Mouse (Mus musculus) adrenal gland, adult 18-20 months (tissue): ENCODE measurements around the gene Slc6a9. TPM values are rescaled to one million over a fixed set of nuclear protein-coding genes. Genes with fewer than 3 reads are reported as not detected.

Experiments
- DNase-seq, 2 experiments: peaks; one replicate each; pipeline ENCODE4 v3.0.0; 2021 to 2022; ENCODE audit warnings: low spot score in 2 of 2
- long read RNA-seq, 2 experiments: library from polyadenylated mRNA; stranded (forward); transcript quantifications; one replicate each; pipeline ENCODE4 v2.0.0; 2021
- total RNA-seq, 2 experiments: library from RNA; stranded (reverse); gene quantifications; 1 replicate in 1 of 2; 2 replicates in 1 of 2; pipeline ENCODE4 v1.2.3; 2021

Gene Slc6a9
- total RNA-seq = 10 to 100 TPM in 1 of 2 experiments, 1 to 10 TPM in 1; 6.5 to 11.8 TPM
- long read RNA-seq, experiment 1, transcript Slc6a9-201 (14 exons, 3,479 nt) = major isoform, 6 of 8 reads
- long read RNA-seq, experiment 1, partial matches to known transcripts = 2 of 8 reads
- long read RNA-seq, experiment 1, other reads (novel, unspliced or antisense) = 0 of 8 reads
- long read RNA-seq, experiment 2, transcript Slc6a9-201 (14 exons, 3,479 nt) = major isoform, 5 of 8 reads
- long read RNA-seq, experiment 2, partial matches to known transcripts = 2 of 8 reads
- long read RNA-seq, experiment 2, other reads (novel, unspliced or antisense) = 1 of 8 reads

DNA sequence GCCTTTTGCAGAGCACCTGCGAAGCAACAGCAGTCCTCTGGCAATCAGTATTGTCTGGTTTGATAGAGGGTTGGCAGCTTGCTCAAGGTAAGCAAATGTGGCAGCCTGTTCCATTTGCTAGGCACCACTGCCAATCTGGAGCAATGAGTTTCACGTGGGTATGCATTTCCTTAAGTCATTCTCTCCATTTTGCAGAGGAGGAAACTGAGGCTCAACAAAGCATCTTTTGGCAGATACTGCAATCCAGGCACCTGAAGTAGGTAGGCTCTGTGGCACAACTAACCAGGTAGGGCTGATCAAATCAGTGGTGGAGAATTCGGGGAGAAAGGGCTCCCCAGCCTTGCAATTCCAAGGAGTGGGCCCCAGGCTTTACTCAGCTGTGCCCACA, at the start of gene Slc6a9:
Gene Slc6a9 (plus strand): TSS at position 50 of the 388 bp plus-strand sequence.
- DNase-seq = no peak

DNA sequence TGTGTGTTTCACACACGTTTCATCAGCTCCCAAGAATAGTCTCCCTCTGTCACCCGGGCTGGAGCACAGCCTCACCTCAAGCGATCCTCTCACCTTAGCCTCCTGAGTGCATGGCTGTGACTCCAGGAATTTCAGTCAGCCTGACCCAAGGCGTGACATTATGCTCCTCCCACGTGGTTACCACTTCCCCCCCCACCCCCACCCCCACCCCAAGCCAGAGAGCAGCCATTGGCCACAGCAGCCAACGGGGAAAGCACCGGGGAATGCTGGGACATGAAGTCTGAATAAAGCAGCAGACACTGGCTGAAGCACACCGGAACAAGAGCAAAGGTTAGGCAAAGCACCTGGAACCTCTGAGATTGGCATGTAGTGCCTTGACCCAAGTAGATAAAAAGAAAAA, 47.3 kb upstream of the Slc6a9 start:
- DNase-seq = no peak

DNA sequence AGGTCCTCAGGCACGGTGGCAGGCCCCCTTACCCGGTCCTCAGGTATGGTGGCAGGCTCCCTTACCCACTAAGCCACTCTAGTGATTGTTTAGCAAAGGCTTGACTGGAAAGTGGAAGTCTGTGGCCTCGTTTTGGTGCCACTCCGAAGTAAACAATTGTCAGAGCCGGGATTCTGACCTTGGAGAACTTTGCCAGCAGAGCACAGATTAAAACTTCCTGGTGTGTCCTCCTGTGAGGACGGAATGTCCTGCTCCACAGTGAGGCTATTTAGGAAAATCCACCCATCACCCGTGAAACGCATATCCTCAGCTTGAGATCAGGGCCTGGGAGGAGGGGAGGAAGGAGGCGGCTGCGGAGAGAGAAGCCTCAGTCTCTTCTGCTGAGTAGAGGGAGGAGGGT, 46.0 kb upstream of the Slc6a9 start:
- DNase-seq = peak in 1 of 2 experiments; percentile 17

DNA sequence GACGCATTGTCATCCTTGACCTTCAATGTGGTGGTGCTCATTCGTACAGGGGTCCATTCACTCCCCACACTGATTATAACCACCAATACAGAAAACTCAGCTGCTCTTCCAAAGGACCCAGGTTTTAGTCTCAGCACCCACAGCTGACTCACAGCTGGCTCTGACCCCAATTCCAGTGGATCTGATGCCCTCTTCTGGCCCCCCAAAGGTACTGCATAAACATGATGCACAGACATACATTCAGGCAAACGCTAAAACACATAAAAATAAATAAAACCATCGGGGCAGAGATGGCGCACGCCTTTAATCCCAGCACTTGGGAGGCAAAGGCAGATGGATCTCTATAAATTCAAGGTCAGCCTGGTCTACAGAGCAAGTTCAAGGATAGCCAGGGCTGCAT, 34.4 kb upstream of the Slc6a9 start:
- DNase-seq = no peak

DNA sequence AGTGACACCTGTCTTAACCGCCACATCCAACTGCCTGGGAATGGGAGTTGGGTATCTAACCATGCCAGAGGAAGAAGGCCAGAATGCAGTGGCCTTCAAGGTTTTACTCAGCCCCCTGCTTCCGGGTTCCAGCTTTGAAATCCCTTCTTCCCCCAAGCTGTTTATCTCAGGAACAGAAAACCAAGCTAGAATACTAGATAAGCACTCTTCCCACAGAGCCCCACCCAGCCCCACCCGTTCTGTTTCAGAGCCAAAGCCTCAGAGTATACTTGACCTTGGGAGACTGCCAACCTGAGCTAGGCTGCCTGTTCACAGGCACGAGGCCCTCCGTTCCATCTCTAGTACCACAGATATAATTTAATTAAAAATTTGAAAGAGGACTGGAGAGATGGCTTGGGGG, 27.3 kb upstream of the Slc6a9 start:
- no peak for DNase-seq

DNA sequence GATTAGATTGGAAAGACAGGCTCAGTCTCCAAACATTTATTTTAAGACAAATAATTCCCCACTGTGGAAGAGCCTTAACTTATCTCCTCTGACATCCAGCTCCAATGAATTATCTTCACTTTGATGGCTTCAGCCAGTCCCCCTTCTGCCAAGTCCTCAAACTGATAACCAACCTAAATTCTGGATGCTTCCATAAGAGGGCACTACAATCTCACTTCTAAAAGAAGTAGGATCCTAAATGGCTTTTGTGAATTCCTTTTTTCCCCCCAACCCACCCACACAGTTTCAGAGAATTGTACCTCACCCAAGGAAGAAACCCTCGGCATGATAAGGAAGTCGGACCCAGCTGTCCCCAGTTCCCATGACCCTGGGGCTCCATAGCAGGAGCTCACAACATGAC, 23.4 kb upstream of the Slc6a9 start:
- DNase-seq = no peak

DNA sequence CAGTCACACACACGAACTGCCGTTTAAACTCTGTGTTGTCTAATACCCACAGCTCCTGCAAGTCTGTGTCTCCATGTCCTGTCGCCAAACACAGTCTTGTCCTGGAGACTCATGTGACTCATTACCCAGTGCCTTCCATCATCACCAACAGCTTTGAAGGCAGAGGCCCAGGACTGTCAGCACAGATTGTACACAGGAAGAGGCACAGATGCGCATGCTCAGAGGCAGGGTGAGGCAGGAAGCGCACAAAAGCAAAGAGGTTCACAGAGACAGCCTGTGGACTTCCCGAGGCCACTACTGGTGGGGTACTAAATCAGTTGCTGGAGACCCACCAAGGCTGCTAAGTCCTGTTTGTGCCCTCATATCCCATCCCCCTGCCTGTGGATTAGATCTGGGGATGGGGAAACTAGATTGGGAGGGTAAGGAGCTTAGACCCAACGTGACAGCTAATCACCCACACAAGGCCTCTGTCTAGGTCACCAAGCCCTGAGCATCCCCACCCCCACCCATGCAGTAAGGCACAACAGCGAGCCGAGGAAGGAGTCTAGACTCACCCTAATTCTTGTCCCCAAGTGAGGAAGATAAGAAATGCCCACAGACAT, 20.6 kb upstream of the Slc6a9 start:
- DNase-seq = no peak

DNA sequence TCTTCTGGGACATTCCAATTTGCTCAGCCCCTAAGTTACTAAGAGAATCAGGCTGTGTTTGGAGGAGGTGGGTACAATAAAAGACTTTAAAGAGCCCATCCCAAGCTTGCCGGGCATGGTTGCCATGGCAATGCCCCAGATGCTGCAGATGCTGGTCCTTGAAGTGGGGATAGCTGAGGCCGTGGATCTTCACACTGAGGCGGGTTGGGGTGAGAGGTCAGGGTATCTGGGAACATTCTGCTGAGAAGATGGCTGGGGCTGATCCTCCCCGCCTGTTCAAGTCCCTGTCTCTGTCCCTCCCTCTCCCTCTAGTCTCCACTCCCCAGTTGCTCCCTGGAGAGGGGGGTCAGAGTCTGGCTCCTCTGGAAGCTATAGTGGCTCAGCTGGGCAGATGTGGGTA, 20.0 kb upstream of the Slc6a9 start:
- no peak for DNase-seq

DNA sequence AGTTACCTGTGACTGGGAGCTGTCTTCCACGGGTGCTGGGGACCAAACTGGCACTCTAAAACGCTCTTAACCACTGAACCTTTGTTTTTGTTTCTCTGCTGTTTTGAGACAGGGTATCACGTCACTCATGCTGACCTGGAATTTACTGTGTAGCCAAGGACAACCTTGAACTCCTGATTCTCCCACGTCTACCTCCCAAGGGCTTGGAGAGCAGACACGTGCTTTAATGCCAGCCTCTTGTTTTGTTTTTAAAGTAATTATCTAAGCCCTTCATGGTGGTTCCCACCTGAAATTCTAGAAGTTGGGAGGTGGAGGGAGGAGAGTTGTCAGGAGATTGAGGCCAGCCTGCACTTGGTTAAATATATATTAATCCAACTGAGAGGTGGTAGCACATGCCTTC, 17.5 kb upstream of the Slc6a9 start:
- DNase-seq = no peak

DNA sequence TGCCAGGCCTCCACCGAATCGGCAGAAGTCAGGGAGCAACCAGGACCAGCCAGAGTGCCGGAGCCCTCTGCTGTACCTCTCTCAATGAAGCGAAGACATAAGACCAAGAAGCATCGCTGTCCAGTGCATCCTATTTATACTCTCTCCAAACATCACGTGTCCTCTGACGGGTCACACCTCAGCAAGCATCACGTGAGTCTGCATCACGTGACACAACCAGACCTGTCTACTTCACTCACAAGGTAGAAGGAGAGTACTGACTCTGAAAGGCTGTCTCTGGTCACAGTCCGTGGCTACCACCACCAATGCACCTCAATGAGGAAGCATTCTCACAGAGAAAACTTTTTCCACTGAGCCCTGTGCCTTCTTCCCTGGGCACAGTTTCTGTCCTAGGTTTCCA, 16.3 kb upstream of the Slc6a9 start:
- DNase-seq = no peak

DNA sequence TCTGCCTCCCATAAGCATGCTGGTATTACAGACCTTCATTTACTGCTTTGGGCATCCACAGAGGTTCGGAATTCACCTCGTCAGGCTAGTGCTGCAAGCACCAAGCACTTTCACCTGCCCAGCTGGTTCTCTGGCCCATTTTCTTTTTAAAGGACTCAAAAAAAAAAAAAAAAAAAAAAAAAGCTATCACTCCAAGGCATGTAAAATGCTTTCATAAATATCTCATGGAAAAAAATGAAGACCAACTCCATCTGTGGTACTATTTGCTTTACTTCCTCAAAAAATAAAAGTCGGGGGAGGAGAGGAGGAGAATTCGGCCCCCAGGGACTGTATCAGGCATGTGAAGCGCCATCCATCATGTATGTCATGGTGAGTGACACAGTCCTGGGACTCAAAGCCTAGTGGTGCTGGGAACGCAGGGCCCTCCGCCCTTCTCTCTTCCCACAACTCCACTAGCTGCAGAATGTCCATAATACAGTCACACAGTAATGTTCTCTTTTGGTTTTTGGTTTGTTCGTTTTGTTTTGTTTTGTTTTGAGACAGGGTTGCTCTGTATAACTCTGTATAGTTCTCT, 5.6 kb upstream of the Slc6a9 start:
- DNase-seq = no peak

DNA sequence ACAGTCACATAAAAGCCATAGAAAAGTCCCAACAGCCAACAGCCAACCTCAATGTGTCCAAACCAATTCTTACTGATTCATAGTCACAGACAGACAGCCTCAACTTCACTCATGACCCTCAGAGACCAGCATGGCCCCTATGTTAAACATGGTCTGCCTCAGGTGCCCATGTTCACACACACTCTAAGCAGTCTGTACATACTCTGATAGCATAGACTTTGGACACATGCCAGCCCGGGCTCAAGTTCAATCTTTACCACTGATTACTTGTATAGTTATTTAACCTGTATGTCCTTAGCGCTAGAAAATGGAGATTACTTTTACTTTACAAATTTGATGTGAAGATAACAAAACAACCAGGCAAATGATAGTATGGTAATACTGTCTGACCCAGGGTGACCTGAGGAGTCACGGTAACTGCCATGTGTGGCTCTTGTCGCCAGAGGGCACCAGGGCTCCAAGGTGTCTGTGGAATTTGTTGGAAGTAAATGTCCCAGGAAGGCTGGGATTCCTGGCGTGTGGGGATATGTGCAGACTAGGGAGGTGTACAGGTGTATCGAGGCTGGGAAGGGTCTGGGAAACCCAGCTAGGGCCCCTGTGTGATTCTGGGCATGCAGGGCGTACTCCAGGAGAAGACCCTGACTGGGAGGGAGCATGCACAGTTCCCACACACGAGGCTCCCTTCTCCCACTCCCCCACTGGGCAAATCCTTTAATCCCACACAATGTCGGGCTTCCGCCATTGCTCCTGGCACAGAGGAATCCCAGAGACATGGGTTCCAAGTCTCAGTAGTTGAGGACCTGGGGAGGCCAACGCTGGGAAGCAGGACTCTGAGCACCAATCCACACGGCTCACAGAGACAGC, 4.8 kb upstream of the Slc6a9 start:
- DNase-seq = peak; percentile 67 to 72

DNA sequence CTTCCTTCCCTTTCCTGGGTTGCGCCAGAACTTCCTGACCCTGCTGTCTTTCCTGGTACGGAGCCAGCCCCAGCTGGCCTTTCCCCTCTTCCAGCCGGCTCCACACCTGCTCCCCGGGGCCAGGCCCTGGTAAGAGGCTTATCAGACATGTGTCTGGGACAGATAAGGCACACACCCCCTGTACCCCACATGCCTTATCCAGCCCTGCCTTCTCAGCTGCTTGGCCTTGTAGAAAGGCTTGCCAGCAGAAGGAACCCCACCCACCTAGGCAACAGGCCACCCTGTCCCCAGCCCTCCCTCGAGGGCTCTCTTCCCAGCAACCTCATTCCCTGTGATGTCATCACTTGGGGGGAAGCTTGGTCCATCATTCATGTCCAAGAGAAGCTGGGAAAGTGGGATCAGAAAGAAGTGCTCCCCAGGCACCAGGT, 4.2 kb upstream of the Slc6a9 start:
- peak in 1 of 2 experiments; percentile 38 for DNase-seq

DNA sequence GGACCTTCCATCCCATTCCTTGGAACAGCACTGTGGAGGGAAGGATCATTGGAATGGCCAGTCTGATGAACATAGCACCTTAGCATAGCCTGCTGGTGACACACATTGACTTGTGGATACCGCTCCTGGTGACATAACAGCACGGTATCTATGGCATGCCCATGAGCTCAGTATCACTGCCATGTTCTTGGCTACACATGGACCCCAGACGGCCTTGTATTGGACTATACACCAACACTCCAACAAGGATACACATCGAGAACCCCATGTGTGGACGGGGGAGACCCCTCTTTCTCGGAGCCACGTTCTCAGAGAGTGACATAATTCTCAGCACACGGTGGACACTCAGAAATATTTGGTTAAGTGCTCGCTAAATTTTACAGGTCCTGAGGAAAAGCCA, 3.5 kb upstream of the Slc6a9 start:
- no peak for DNase-seq

DNA sequence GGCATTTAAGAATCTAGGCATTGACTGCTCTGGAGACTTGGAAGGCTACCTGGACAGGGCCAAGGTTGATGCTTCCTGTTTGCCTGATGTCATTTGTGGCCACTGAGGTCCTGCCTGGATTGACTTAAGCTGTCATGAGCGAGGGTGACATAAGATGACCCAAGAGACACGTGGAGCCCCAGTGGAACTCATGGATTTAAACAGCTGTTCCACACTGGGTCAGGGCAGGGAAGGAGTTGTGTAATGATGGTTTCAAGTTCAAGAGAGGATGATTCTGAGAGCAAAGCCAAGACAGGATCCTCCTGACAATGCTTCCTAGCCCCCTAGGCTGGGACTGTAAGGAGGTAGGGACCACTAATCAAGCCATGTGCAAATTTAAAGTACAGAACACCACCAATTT, 2.8 kb upstream of the Slc6a9 start:
- no peak for DNase-seq

DNA sequence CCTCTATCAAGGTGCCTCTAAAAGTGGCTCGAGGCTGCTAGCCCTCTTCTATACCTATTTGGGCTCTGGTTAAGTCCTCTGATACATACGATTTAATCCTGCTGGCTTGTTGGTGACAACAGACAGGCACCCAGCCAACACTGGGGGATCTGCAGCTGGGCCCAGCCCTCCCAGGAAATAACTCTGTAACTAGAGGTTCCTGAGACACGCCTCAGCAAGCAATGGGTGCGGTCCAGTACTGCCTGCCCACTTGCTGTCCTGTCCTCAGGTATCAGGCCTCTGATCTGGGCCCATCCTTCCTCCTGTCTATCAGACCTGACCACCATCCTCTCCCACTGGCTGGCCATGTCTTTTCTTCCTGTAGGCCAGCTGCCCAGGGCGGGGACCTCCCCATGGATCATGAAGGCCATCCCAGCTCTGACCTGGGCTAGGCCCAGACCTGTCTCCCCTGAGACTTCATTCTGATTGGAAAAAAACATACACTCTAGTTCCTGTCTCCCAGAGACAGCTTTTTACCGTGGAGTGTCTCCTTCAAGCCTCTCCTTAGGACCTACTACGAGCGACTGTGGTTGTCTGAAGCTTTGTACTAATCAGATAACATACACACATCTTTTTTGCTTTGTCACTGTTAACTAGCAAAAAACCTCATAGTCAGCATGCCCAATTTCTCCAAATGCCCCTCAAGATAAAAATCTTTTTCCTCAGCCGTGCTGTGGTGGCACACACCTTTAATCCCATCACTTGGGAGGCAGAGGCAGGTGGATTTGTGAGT, 2.2 kb upstream of the Slc6a9 start:
- DNase-seq = no peak

DNA sequence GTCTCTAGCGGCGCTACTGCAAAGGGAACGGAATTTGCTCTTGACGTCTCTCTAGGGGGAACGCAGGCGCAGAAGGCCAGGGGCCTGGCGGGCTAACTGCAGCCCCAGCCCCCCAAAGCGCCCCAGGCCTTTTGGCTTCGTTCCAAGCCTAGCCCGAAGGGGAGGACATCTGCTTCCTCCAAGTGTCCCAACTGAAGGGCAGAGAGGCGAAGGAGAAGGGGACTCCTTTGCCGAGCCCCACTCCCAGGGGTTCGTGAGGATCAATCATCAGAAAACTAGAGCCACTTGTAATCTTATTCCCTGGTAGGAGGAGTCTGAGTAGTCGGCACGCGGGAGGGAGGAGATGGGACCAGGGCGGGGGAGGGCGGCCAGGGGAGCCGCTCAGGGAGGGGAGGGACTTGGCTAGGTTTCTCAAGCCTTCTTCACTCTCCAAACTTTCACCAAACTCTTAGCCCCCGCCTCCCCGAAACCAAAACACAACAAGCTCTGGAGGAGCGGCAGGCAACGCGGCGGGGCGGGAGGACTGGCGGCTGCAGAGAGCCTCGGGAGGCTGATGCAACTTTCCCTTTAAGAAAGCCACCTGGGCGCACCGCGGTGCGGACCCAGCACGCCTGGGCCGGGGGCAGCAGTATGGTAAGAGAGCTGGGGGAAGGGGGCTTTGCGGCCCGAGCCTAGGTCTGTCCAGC, 682 bp downstream of the Slc6a9 start:
- peak; percentile 56 to 69 for DNase-seq

DNA sequence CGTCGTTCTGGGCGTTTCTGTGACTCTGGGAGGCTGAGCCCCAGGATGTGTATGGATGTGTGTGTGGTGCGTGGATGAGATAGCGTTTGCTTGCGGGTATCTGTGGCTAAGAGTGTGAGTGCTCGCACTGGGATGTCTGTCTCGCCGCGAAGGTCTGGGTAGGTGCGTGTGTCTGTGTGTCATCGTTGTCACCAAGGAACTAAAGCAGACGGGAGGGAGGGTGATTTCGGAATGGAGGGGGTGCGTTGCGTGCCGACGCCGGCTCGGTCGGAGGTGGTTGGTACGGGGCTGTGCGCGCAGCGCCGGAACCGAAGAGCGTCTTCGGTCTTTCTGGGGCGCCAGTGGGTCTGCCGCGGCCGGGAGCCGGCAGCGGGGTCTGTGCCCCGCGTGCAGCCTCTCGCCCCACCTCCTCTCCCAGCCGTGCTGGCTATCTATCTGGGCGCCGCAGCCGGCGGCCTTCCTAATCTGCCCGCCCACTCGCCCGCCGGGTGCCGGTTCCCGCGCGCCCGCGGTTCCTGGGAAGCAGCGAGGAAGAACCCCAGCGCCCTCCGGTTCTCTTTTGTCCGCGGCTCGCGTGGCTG, 1.3 kb downstream of the Slc6a9 start:
- DNase-seq = peak; percentile 57 to 64

DNA sequence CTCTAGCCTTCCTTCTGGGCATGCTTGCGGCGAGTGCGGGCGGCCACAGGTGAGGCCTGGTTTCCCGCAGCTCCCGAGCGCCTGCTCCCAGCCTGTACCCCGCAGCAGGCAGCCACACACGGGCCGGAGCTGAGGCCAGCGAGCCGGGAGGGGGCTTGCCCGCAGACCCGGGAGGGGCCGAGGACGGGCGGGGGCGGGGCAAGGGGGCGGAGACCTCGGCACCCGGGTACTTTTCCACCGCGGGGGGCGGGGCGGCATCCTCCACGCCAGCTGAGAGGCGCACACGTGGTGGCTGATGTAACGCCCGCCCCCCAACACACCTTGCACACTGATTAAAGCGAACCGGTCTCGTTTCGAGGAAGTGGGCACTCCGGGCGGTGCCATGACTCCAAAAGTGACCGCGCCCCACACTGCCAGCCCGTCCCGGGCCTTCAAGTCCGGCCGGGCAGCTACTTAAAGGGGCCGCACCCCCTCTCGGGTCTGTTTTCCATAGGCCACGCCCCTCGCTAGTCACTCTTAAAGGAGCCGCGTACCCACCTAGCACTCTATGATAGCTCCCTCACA, 2.0 kb downstream of the Slc6a9 start:
- peak; percentile 86 to 92 for DNase-seq

DNA sequence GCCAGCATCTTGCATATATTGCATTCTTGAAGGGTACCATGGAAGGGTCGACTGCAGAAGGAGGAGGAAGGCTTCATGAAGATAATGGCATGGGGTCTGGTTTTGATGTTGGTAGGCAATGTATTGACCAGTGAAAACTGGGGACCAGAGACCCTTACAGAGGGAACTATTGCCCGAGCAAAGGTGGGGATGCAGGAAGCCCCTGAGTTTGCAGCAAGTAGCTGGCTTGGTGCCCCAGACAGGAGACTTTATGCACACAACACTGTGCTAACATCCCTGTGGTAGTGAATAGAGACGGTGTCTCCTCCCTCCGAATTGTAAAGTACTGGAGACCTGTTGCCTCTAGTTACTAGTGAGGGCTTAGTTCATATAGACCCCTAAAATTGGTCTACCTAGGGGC, 3.0 kb downstream of the Slc6a9 start:
- DNase-seq = no peak
